In the genomic region with DNA sequence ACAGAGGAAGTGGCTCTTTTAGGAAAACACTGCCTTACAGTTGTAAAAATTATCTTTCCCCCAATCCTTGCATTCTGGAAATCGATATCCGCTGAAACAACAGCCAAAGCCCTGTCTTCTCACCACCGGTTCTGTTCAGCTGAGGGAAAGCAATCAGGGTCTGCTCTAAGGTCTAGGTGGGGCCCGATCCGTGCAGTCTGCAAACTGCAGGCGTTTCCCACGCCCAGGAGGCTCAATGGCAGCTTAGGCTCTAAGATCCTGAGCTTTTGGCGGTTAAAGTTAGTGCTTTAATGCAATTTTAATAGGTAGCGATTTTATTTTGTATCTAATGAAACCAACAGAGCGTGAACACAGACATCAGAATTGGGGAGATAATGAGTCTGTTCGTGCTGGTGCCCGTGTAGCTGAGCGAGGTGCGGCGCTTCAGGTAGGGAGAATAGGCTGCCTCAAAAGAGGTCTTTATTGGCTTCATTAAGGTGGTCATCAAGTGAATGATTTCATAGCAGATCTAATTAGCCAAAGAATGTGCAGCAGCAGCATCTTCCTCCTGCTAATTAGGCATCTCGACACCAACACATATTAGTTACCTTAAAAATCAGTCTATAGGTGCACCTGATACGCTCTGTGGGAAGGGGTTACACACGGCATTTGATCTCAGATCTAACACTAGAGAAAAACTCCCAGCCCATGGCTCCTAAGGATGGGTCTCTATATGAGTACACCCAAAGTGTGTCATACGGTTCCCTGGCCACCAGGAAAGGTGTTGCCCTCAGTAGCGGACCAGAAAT, we compare ENCODE assay signal across 32 mouse cellular contexts. TPM values are rescaled to one million over a fixed set of nuclear protein-coding genes. Genes with fewer than 3 reads are reported as not detected.
DNase-seq lines count a peak whose midpoint lies in the region; ATAC-seq and TF ChIP-seq lines count a peak whose summit lies in the region.
"Had no signal": no experiment of that assay in that cellular context is flagged by ENCODE, and none has a peak within 500 bp of the region (broad histone marks: within the 10 kb centered on the region; RNA-seq: fewer than 3 reads in every experiment).

No protein-coding gene starts in this region.

- H3K27me3 ChIP-seq in midbrain, embryonic 14.5 days (ENCODE audit: control insufficient read depth, insufficient read depth, low read length) = no peaks in the 10 kb centered on the region
- no peaks in the 10 kb centered on the region for H3K27me3 ChIP-seq in midbrain, postnatal 0 days (ENCODE audit: insufficient read depth, low read length)
- H3K27me3 ChIP-seq in forebrain, embryonic 13.5 days = no peaks in the 10 kb centered on the region
- no peaks in the 10 kb centered on the region for H3K27me3 ChIP-seq in neural tube, embryonic 14.5 days (ENCODE audit: control insufficient read depth, insufficient read depth, low read length)
- H3K27me3 ChIP-seq: embryonic facial prominence, embryonic 15.5 days; heart, embryonic 12.5 days; kidney, embryonic 15.5 days; limb, embryonic 13.5 days; midbrain, embryonic 15.5 days had no signal

- no peak overlapping the region for H3K4me2 ChIP-seq in midbrain, embryonic 14.5 days (ENCODE audit: low read length)
- no peak overlapping the region for H3K4me2 ChIP-seq in midbrain, postnatal 0 days (ENCODE audit: low read depth, low read length, poor library complexity, severe bottlenecking)
- peak overlapping the region; percentile 9; the same call in 1 of the 2 replicates for H3K4me2 ChIP-seq in forebrain, embryonic 13.5 days
- H3K4me2 ChIP-seq in neural tube, embryonic 14.5 days (ENCODE audit: low read depth, low read length) = no peak overlapping the region
- H3K4me2 ChIP-seq: embryonic facial prominence, embryonic 15.5 days; heart, embryonic 12.5 days; kidney, embryonic 15.5 days; limb, embryonic 13.5 days; liver, embryonic 11.5 days; midbrain, embryonic 15.5 days had no signal

- no peaks in the 10 kb centered on the region for H3K9me3 ChIP-seq in midbrain, embryonic 14.5 days (ENCODE audit: control insufficient read depth, low read length)
- no peaks in the 10 kb centered on the region for H3K9me3 ChIP-seq in midbrain, postnatal 0 days (ENCODE audit: low read length)
- no peaks in the 10 kb centered on the region for H3K9me3 ChIP-seq in forebrain, embryonic 13.5 days (replicated peaks)
- no peaks in the 10 kb centered on the region for H3K9me3 ChIP-seq in neural tube, embryonic 14.5 days (ENCODE audit: control insufficient read depth, low read length)
- H3K9me3 ChIP-seq: embryonic facial prominence, embryonic 10.5 days; embryonic facial prominence, embryonic 15.5 days; heart, embryonic 12.5 days; kidney, embryonic 15.5 days; limb, embryonic 13.5 days; midbrain, embryonic 15.5 days had no signal

- no peaks in the 10 kb centered on the region for H3K4me1 ChIP-seq in midbrain, embryonic 14.5 days (ENCODE audit: control insufficient read depth, insufficient read depth, low read length)
- no peaks in the 10 kb centered on the region for H3K4me1 ChIP-seq in midbrain, postnatal 0 days (ENCODE audit: insufficient read depth, low read length)
- H3K4me1 ChIP-seq in forebrain, embryonic 13.5 days = peaks cover 6% of the 10 kb centered on the region; the same call in 1 of the 2 replicates
- no peaks in the 10 kb centered on the region for H3K4me1 ChIP-seq in neural tube, embryonic 14.5 days (ENCODE audit: control insufficient read depth, insufficient read depth, low read length)
- H3K4me1 ChIP-seq: embryonic facial prominence, embryonic 10.5 days; embryonic facial prominence, embryonic 15.5 days; kidney, embryonic 15.5 days; midbrain, embryonic 15.5 days had no signal

- no peaks in the 10 kb centered on the region for H3K36me3 ChIP-seq in midbrain, embryonic 14.5 days (ENCODE audit: control insufficient read depth, insufficient read depth, low read length)
- H3K36me3 ChIP-seq in midbrain, postnatal 0 days (ENCODE audit: insufficient read depth, low read length) = no peaks in the 10 kb centered on the region
- no peaks in the 10 kb centered on the region for H3K36me3 ChIP-seq in forebrain, embryonic 13.5 days (ENCODE audit: poor library complexity, severe bottlenecking)
- no peaks in the 10 kb centered on the region for H3K36me3 ChIP-seq in neural tube, embryonic 14.5 days (ENCODE audit: control insufficient read depth, insufficient read depth, low read length)
- H3K36me3 ChIP-seq: embryonic facial prominence, embryonic 10.5 days; embryonic facial prominence, embryonic 15.5 days; heart, embryonic 12.5 days; kidney, embryonic 15.5 days; limb, embryonic 13.5 days; midbrain, embryonic 15.5 days had no signal

- no peak overlapping the region for H3K9ac ChIP-seq in midbrain, embryonic 14.5 days (replicated peaks; ENCODE audit: low read length)
- no peak overlapping the region for H3K9ac ChIP-seq in midbrain, postnatal 0 days (replicated peaks; ENCODE audit: low read length, poor library complexity, severe bottlenecking)
- no peak overlapping the region for H3K9ac ChIP-seq in forebrain, embryonic 13.5 days
- H3K9ac ChIP-seq in neural tube, embryonic 14.5 days (replicated peaks; ENCODE audit: low read depth, low read length) = no peak overlapping the region
- H3K9ac ChIP-seq: embryonic facial prominence, embryonic 15.5 days; heart, embryonic 12.5 days; kidney, embryonic 15.5 days; limb, embryonic 13.5 days; midbrain, embryonic 15.5 days had no signal

- TF ChIP-seq CTCF in midbrain, postnatal 0 days (IDR thresholded peaks at IDR 0.05) = no peak

- no peak overlapping the region for H3K4me3 ChIP-seq in midbrain, embryonic 14.5 days (replicated peaks; ENCODE audit: low read depth, low read length)
- no peak overlapping the region for H3K4me3 ChIP-seq in midbrain, postnatal 0 days (ENCODE audit: low read depth, low read length)
- no peak overlapping the region for H3K4me3 ChIP-seq in forebrain, embryonic 13.5 days
- no peak overlapping the region for H3K4me3 ChIP-seq in neural tube, embryonic 14.5 days (ENCODE audit: low read depth, low read length)
- H3K4me3 ChIP-seq: embryonic facial prominence, embryonic 10.5 days; embryonic facial prominence, embryonic 15.5 days; heart, adult 2 months; heart, embryonic 12.5 days; kidney, embryonic 15.5 days; left cerebral cortex, adult 2 months; limb, embryonic 13.5 days; midbrain, embryonic 15.5 days; myocyte had no signal

- DNase-seq in heart, adult 11 months = peak; percentile 48
- no peak for DNase-seq in heart, adult 18-20 months
- peak; percentile 15 for DNase-seq in midbrain, embryonic 14.5 days
- no peak for DNase-seq in midbrain, postnatal 0 days (ENCODE audit: low spot score)
- no peak for DNase-seq in thymus, adult 18-20 months
- DNase-seq: adrenal gland, postnatal 25 days; cerebellum, adult 2 months; cerebellum, postnatal 25 days; gastrocnemius, postnatal 25 days; heart, adult 2 months; heart, postnatal 4 days; kidney, adult 18-20 months; kidney, postnatal 25 days; lung, postnatal 36 days; right cerebral cortex, adult 18-20 months; spleen, adult 18-20 months; thymus, adult 2 months; thymus, postnatal 36 days had no signal

- no peak for ATAC-seq in midbrain, embryonic 14.5 days (ENCODE audit: low FRiP score, low TSS enrichment)
- no peak for ATAC-seq in midbrain, postnatal 0 days (ENCODE audit: low FRiP score)
- ATAC-seq in forebrain, embryonic 13.5 days = no peak; the same call in 1 of the 2 replicates
- peak; percentile 57; the same call in 1 of the 2 replicates for ATAC-seq in neural tube, embryonic 14.5 days (ENCODE audit: low read depth)
- ATAC-seq: CD4-positive, CD25-positive, alpha-beta regulatory T cell, adult 4 months; midbrain, embryonic 15.5 days had no signal

- H3K27ac ChIP-seq in midbrain, embryonic 14.5 days (replicated peaks; ENCODE audit: low read depth, low read length) = no peak overlapping the region
- H3K27ac ChIP-seq in midbrain, postnatal 0 days (ENCODE audit: low read depth, low read length) = no peak overlapping the region
- no peak overlapping the region for H3K27ac ChIP-seq in forebrain, embryonic 13.5 days
- no peak overlapping the region for H3K27ac ChIP-seq in neural tube, embryonic 14.5 days (ENCODE audit: low read depth, low read length)
- H3K27ac ChIP-seq: embryonic facial prominence, embryonic 10.5 days; embryonic facial prominence, embryonic 15.5 days; heart, adult 2 months; kidney, embryonic 15.5 days; left cerebral cortex, adult 2 months; limb, embryonic 13.5 days; midbrain, embryonic 15.5 days; stomach, postnatal 0 days had no signal

- 77% methylated on average over 20 of the region's 20 CpGs for WGBS in midbrain, embryonic 14.5 days
- WGBS in midbrain, postnatal 0 days = 70% methylated on average over 20 of the region's 20 CpGs
- 45% methylated on average over 20 of the region's 20 CpGs for WGBS in forebrain, embryonic 13.5 days
- WGBS in neural tube, embryonic 14.5 days = 68% methylated on average over 20 of the region's 20 CpGs

RNA-seq across cellular contexts. Expression of gene Chst2, which starts 29.2 kb away (rescaled TPM):
- 1 to 10 TPM; 1.2 TPM for total RNA-seq in heart, adult 18-20 months (2021)
- 17.5 and 17.9 TPM in 2 replicates for polyA plus RNA-seq in midbrain, embryonic 14.5 days (2014; fragmentation: Nextera tagmentation; extraction: Ambion mirVana)
- total RNA-seq in midbrain, postnatal 0 days (2014; rRNA removed) = 78.0 and 79.1 TPM in 2 replicates
- 33.9 and 36.4 TPM in 2 replicates for polyA plus RNA-seq in midbrain, postnatal 0 days (2015; fragmentation: Nextera tagmentation; extraction: Ambion mirVana)
- polyA plus RNA-seq in forebrain, embryonic 13.5 days (2015; fragmentation: Nextera tagmentation; extraction: Ambion mirVana) = 8.8 and 9.6 TPM in 2 replicates
- polyA plus RNA-seq in neural tube, embryonic 14.5 days (2014; fragmentation: Nextera tagmentation; extraction: Ambion mirVana) = 16.1 and 17.4 TPM in 2 replicates
- total RNA-seq: megakaryocyte, adult 5-6 weeks had no signal

Comparison
In these comparisons a context has a peak if more than half of its experiments do, and no peak if none do; other contexts are left out.
1. DNase-seq: peak in heart, adult 11 months (single experiment) and midbrain, embryonic 14.5 days (single experiment); none in heart, adult 18-20 months (0 of 2), midbrain, postnatal 0 days (single experiment) and thymus, adult 18-20 months (0 of 2).